Mouse (Mus musculus): Measurements from ENCODE around the gene S100pbp.

The S100pbp gene

GRCm38 (mm10) chr4:129189542-129190519 lies at the start of gene S100pbp, which contains the start of gene Yars:
Gene S100pbp (minus strand): TSS chr4:129189727.
Gene Yars (plus strand): TSS chr4:129189760.
- DNase-seq, result peak; percentile 98

GRCm38 (mm10) chr4:129239075-129239474 lies 49.5 kb upstream of the S100pbp start:
- DNase-seq, result peak; percentile 66

- peak; percentile 29 for DNase-seq
These were observed 49.1 kb upstream of the S100pbp start for GRCm38 (mm10) chr4:129238579-129239016.

- DNase-seq, result no peak
These were observed 48.4 kb upstream of the S100pbp start for GRCm38 (mm10) chr4:129237843-129238441.

GRCm38 (mm10) chr4:129236236-129236813 lies 46.8 kb upstream of the S100pbp start:
- DNase-seq, result no peak

- no peak for DNase-seq
These were observed 45.6 kb upstream of the S100pbp start for GRCm38 (mm10) chr4:129235147-129235546.

GRCm38 (mm10) chr4:129234488-129234887 lies 45.0 kb upstream of the S100pbp start:
- DNase-seq, result no peak

GRCm38 (mm10) chr4:129232561-129233360 lies 43.2 kb upstream of the S100pbp start:
- DNase-seq, result no peak

- no peak for DNase-seq
These were observed 42.3 kb upstream of the S100pbp start for GRCm38 (mm10) chr4:129231594-129232450.

GRCm38 (mm10) chr4:129230926-129231325 lies 41.4 kb upstream of the S100pbp start:
- DNase-seq, result no peak

GRCm38 (mm10) chr4:129227985-129228381 lies 38.5 kb upstream of the S100pbp start:
- no peak for DNase-seq

GRCm38 (mm10) chr4:129227170-129227984 lies 37.9 kb upstream of the S100pbp start:
- no peak for DNase-seq

GRCm38 (mm10) chr4:129226441-129226963 lies 37.0 kb upstream of the S100pbp start:
- no peak for DNase-seq

GRCm38 (mm10) chr4:129225315-129225714 lies 35.8 kb upstream of the S100pbp start:
- no peak for DNase-seq

- DNase-seq, result no peak
These were observed 34.1 kb upstream of the S100pbp start for GRCm38 (mm10) chr4:129223421-129224281.

- DNase-seq, result no peak
These were observed 32.7 kb upstream of the S100pbp start for GRCm38 (mm10) chr4:129222019-129222925.

GRCm38 (mm10) chr4:129221097-129222010 lies 31.8 kb upstream of the S100pbp start:
- no peak for DNase-seq
